Mouse (Mus musculus) megakaryocyte, embryonic 14.5 days (primary cell): Measurements from ENCODE around the gene Fads2. TPM values are rescaled to one million over a fixed set of nuclear protein-coding genes. Genes with fewer than 3 reads are reported as not detected.

Experiments
- H3K27me3 ChIP-seq: replicated peaks from 2 replicates; pipeline ENCODE3; 2012; ENCODE audit warnings: inconsistent platforms
- H3K36me3 ChIP-seq: replicated peaks from 2 replicates; pipeline ENCODE3; 2012; ENCODE audit warnings: low read length, inconsistent platforms, mixed read lengths
- H3K4me1 ChIP-seq: 2 replicates; pipeline ENCODE4 v1.6.1; 2012; ENCODE audit warnings: inconsistent platforms
- H3K4me3 ChIP-seq: replicated peaks from 2 replicates; pipeline ENCODE3; 2012; ENCODE audit warnings: moderate library complexity, mild to moderate bottlenecking, inconsistent platforms
- H3K9me3 ChIP-seq: 2 replicates; pipeline ENCODE4 v1.6.1; 2012; ENCODE audit warnings: inconsistent platforms
- FLI1 ChIP-seq: IDR thresholded peaks from 2 replicates; pipeline ENCODE4 v1.6.1; 2012; ENCODE audit warnings: low read length, inconsistent platforms, mixed read lengths
- GATA1 ChIP-seq: IDR thresholded peaks from 3 replicates; pipeline ENCODE4 v1.6.1; 2012; ENCODE audit warnings: mixed read lengths, low read length, inconsistent platforms, borderline replicate concordance
- polyA plus RNA-seq: library from polyadenylated mRNA; stranded (reverse); fragments of >175 nt; gene quantifications from 2 replicates; pipeline ENCODE4 v1.2.3, GENCODE M21; 2012; ENCODE audit warnings: low replicate concordance; ENCODE audit not compliant: insufficient read depth

Fads2 gene
- polyA plus RNA-seq, 1 experiment: 271 TPM

DNA sequence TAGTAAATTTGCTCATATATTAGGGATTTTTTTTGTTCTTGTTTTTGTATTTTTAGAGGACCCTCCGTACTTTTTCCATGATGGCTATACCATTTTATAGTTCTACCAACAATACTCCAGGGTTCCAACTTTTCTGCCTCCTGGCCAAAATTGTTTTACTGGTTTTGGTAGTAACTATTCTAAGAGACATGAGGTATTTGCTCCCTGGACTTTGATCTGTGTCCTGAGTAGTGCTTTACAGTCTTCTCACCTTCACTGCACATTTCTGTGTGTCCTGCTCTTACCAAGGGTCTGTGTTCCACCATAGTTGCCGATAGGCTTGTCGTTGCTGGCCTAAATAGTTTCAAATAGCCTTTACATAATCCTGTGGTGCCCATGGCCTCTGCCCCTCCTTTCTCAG, 63.2 kb downstream of the Fads2 start:
- Histone ChIP-seq H3K4me3 (no peak overlapping the region), H3K9me3 (no peaks in the 10 kb centered on the region), H3K4me1 (peaks cover 61% of the 10 kb centered on the region), H3K36me3 (peaks cover 5% of the 10 kb centered on the region), H3K27me3 (peaks cover 63% of the 10 kb centered on the region)
- TF ChIP-seq GATA1 (no peak), FLI1 (no peak)

DNA sequence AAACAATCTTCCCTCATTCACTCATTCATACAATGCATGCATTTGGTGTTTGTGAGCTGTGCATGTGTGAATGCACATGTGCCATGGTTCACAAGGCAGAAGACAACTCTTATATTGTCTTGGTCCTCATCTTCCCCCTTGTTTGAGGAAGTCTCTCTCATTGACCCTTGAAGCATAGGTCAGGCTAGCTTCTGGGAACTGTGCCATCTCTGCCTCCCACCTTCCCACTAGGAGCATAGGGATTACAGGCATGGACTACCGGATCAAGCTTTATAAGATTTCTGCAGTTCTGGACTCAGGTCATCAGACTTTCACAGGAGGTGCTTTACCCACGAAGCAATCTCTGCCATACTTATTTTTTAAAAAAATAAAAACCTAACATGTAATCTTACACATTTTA, 64.0 kb downstream of the Fads2 start:
- H3K36me3 ChIP-seq: no peaks in the 10 kb centered on the region
- no peak for TF ChIP-seq FLI1
- no peak for TF ChIP-seq GATA1
- H3K27me3 ChIP-seq: peaks cover 67% of the 10 kb centered on the region
- H3K4me1 ChIP-seq: peaks cover 59% of the 10 kb centered on the region
- H3K9me3 ChIP-seq: no peaks in the 10 kb centered on the region
- no peak overlapping the region for H3K4me3 ChIP-seq

DNA sequence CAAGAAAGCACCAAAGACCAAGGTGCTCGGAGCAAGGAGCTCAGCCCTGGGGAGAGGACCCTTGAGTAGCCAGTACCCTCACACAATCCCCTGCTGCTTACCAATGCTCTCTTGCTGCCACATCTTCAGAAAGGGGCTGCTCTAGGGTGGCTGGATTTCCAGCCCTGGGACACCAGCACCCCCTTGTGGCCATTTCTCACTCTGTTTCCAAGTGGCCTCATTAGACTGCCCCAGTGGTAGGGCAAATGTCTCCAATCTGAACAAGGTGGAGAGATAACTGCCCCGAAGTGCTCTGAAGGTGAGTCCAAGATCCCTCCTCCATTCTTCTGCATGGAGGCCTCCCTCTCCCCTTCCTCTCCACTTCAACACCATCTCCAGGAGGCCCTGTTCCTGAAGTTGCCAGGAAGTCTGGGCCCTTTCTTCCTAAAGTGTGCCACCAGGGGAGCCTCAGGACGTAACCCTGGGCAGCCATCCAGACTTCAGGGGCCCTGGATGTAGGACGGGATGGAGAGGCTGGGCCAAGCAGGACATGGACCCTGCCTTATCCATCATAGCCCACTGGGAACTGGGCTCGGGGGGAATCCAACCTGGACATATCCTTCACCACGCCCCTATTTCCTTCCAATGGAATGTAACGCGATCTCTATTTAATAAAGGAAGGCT, 66.6 kb downstream of the Fads2 start:
- Histone ChIP-seq H3K27me3 (peaks cover 74% of the 10 kb centered on the region), H3K4me3 (no peak overlapping the region), H3K9me3 (no peaks in the 10 kb centered on the region), H3K36me3 (no peaks in the 10 kb centered on the region), H3K4me1 (peaks cover 65% of the 10 kb centered on the region)
- no peak for TF ChIP-seq GATA1
- TF ChIP-seq FLI1: no peak

DNA sequence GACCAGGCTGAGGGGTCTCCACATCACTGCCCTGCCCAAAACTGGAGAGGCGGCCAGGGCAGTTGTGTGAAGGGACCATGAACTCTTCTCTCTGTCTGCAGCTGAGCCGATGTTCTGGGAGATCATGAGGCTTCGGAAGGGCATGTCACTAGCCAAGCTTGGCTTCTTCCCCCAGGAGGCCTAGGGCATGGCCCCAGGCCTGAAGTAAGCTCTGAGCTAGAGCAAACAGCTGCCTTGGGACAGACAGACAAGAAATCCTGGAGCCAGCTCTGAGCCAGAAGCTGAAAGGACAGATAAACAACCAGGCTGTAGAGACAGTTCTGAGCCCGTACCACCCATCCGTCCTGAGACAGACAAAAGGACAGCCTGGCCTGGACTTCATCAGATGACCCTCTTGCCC, 67.2 kb downstream of the Fads2 start:
- TF ChIP-seq GATA1 (no peak), FLI1 (no peak)
- H3K9me3 ChIP-seq: no peaks in the 10 kb centered on the region
- H3K4me1 ChIP-seq: peaks cover 66% of the 10 kb centered on the region
- peaks cover 74% of the 10 kb centered on the region for H3K27me3 ChIP-seq
- no peak overlapping the region for H3K4me3 ChIP-seq
- no peaks in the 10 kb centered on the region for H3K36me3 ChIP-seq

DNA sequence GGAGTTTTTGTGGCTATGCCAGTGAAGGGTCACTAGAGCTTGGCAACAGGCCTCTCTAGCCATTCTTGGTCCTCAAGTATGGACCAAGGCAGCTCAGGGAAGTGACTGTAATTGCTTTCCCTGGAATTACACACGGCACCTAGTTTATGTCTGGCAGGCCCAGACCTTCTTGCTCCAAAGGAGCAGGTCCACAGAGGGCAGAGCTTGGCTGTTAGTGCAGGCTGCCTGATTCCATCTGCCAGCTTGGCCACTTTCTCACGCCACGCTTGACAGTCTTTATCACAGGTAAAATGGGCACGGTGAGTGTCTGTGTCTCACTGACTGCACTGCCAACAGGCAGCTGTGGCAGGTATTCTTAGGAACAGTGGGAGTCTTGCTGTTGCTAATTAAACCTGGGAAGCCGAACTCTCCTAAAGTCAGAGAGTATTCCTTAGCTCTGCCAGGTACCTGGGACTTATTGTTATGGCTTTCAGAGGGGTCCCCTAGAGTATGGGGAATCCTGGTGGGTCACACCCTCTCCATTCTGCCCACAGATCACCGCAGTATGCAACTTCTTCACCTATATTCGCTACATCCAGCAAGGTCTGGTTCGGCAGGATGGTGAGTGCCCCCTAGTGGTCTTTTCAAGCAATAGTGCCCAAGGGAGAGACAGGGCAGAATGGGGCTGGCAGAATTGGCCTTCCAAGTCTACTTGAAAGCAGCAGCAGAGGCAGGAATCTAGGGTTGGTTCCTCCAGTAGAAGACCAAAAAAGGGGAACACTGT, 68.2 kb downstream of the Fads2 start:
- Histone ChIP-seq H3K27me3 (peaks cover 72% of the 10 kb centered on the region), H3K4me1 (peaks cover 64% of the 10 kb centered on the region), H3K9me3 (no peaks in the 10 kb centered on the region), H3K4me3 (no peak overlapping the region), H3K36me3 (peaks cover under 1% of the 10 kb centered on the region)
- TF ChIP-seq GATA1: no peak
- no peak for TF ChIP-seq FLI1

DNA sequence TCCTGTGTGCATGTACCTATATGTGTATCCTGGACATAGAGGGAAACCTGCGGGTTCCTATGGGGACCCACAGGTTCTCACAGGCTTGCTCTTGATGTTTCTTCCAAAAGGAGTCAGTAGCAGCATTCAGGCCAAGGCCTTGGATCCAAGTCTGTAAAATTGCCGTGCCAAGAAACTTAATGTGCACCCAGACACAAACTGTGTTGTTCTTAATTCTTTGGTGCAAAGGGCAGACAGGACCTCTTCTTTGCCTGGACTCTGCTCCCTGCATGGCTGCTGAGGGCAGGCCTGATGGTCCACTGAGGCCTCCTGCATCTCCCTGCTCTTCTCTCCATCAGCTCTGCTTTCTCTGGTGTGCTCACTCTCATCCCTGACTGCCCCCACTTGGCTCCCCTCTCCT, 71.8 kb downstream of the Fads2 start:
- Histone ChIP-seq H3K9me3 (no peaks in the 10 kb centered on the region), H3K36me3 (peaks cover 2% of the 10 kb centered on the region), H3K4me1 (peaks cover 81% of the 10 kb centered on the region)

DNA sequence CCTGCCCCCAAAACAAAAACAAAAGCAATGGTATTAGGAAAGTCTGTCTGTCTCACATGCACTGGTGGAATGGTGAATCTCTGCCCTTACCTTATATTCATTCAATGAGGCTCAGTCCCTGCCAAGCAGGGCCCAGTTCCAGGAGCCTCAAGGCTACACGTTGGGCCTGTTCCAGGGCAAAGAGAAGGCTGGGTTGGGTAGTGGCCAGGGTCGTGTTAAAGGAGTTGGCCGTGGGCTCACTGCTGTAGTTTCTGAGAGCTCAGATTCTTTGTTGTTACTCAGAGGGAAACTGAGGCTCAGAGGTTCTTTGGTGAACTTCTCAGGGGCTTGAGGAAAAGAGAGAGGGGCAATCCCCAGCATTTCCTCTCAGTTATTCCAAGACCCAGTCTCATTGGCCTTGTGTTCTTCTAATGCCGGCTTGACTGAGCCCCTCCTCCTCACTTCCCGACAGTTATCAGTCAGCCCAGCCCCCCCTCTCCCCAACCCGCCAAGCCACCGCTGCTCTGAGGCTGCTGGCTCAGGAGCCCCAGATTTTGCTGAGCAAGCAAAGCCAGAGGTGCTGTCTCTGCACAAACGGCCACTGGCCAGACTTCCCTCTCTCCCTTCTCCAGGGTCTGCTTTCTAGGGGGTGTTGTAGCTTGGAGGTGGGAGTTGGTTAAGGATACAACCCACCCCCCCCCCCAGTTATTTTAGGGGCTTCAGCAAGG, 76.2 kb downstream of the Fads2 start:
- H3K27me3 ChIP-seq: peaks cover 54% of the 10 kb centered on the region
- TF ChIP-seq GATA1: no peak
- TF ChIP-seq FLI1: no peak
- no peaks in the 10 kb centered on the region for H3K9me3 ChIP-seq
- H3K4me1 ChIP-seq: peaks cover 80% of the 10 kb centered on the region
- H3K36me3 ChIP-seq: peaks cover 2% of the 10 kb centered on the region
- peak overlapping the region; percentile 53 for H3K4me3 ChIP-seq

More for the DNA sequence above, 71.8 kb downstream of the Fads2 start:
- H3K4me3 ChIP-seq: no peak overlapping the region
- H3K27me3 ChIP-seq: peaks cover 65% of the 10 kb centered on the region
- TF ChIP-seq GATA1 (no peak), FLI1 (no peak)

DNA sequence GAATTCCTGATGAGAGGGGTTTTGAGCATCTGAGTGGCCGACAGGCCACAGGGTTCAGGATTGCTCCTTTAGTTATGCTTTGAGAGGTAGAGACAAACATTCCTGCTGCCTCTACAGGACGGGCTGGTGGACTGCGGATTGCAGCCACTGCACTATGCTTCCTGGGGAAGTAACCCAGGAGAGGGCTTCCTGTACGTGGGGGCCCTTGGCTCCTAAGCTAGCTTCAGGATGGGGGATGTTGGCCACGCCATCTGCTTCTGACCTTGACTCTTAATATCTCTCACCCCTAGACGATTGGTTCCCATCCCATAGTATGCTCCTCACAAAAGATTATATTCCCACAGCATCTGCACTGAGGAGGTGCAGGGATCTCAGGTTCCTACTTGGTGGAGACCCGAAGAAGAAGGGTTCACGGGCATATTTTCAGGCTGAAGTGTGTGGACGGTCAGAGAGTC, 78.2 kb downstream of the Fads2 start:
- H3K4me3 ChIP-seq: peak overlapping the region; percentile 23
- no peaks in the 10 kb centered on the region for H3K9me3 ChIP-seq
- no peak for TF ChIP-seq GATA1
- no peak for TF ChIP-seq FLI1
- H3K27me3 ChIP-seq: peaks cover 55% of the 10 kb centered on the region
- peaks cover 1% of the 10 kb centered on the region for H3K36me3 ChIP-seq
- peaks cover 85% of the 10 kb centered on the region for H3K4me1 ChIP-seq

DNA sequence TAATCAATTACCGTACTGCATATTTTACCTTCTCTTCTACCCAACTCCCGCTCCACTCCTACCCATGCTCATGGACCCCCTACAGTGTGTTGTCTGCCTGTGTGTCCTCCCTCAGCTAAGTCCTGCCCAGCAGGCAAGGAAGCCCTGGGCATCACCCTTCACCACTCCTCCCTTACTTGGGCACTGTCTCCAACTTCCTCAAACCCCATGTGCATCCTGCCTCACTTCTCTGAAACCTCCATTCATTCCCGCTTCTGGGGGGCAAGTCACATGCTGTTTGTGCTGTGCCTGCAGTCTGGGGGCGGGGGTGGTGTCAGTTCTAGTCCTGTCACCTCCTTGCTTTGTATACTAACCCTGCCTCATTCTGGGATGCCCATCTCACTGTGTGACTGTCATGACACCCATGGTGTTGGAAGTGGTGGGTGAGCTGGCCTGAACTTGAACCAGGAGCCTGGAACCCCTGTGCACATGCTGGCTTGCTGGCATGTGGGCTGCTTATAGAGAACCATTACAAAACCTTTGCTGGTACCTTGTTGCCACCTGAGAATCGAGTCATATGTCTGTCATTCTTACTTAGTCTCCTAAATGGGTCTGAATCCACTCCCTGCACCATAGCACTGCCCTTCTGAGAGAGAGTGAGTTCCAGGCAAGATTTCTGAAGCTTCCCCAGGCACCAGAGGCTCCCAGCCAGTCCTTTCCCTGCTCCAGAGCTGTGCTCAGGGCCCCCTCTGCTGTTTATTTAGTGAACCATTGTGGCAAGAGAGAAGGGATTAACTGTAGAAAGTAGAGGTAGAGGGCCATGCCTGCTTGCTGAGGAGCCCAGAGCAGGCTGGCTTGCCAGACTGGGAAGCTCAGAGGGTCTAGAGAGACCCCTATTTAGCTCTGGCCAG, 78.9 kb downstream of the Fads2 start:
- TF ChIP-seq GATA1: no peak
- no peak for TF ChIP-seq FLI1
- H3K27me3 ChIP-seq: peaks cover 55% of the 10 kb centered on the region
- no peaks in the 10 kb centered on the region for H3K36me3 ChIP-seq
- H3K9me3 ChIP-seq: no peaks in the 10 kb centered on the region
- H3K4me1 ChIP-seq: peaks cover 88% of the 10 kb centered on the region
- H3K4me3 ChIP-seq: peak overlapping the region; percentile 25
